Mouse (Mus musculus) WW6 (cell line): ENCODE results near the gene Olfr596.
"Not testable (repeated sequence)": the region's sequence is repeated elsewhere in the genome, so short reads cannot be mapped to it uniquely, and the experiment has no call there.

Experiments used
- DNase-seq: peaks from one replicate; pipeline ENCODE4 v3.0.0-alpha.2; 2013; ENCODE audit warnings: low read depth, low spot score

Gene Olfr596

DNA sequence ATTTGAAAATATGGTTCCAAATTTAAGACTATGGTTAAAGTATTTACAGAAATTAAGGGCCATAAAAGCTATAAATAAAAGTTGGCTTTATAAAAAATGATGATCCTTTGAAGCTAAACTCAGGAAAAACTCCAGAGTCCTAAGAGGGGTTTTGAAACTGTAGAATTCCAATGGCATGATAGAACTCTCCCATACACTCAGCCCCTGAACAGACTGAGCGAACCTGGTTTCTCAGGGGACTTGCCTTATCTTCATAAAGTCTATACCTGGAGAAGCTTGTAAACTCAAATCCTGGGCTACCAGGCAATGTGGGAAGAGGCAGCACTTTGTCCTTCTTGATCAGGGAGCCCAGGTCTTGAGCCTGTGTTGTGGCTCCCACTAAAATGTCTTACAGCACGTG is at the start of gene Olfr596:
Gene Olfr596 (plus strand): TSS at position 301 of the 400 bp plus-strand sequence.
- not testable (repeated sequence) for DNase-seq

DNA sequence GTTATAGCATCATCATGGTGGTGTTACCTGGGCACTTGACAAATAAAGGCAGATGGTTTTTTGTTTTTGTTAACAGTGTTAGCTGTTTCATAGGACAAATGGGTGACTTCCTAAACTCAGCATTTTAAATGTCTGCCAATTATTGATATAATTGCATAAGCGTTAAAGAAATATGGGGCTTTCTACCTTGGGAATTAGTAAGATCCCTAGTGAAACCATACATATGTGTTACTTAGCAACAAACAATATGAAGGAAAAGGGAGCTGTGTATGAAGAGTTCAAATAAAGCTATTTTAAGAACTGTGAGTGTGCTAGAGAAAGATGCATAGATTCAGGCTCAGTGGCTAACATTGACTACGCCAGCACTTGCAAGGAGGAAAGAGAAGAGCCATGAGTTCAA is 10.6 kb downstream of the Olfr596 start, which contains the start of gene Olfr597:
Gene Olfr597 (plus strand): TSS at position 301 of the 400 bp plus-strand sequence.
- not testable (repeated sequence) for DNase-seq

DNA sequence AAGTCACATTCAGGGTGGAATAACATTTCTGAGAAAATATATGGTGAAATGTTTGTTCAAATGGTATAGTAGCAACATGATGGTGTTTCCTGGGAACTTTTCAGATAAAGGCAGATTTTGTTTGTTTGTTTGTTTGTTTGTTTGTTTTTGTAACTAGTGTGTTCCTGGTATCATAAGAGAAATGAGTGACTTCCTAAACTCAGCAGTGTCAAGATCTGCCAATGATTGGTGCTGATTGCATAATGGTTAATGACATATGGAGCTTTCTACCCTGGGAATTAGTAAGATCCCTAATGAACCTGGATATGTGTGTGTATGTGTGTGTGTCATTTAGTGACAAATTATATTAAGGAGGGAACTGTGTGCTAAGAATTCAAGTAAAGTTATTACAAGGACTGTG is 17.8 kb downstream of the Olfr596 start, which contains the start of gene Olfr598:
Gene Olfr598 (plus strand): TSS at position 301 of the 400 bp plus-strand sequence.
- no peak for DNase-seq

DNA sequence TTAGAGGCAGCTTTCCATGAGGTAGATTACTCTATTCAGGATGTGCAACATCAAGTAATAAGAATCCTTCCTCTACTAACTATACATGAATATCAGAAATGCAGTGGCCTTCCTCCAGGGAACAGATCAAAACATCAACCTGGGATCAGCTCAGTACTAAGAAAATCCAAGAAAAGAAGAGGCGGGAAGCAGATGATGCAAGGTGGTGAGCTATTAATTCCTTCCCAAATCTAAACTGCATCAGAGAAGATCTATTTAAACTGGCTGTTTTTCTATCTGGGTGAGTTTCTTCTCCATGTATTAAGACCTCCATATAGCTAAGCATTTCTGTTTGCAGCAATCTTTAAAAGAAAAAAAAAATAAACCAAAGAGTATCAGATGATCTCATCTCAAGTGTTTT is 30.2 kb downstream of the Olfr596 start, which contains the start of gene Olfr599:
Gene Olfr599 (plus strand): TSS at position 301 of the 400 bp plus-strand sequence.
- DNase-seq, result no peak

DNA sequence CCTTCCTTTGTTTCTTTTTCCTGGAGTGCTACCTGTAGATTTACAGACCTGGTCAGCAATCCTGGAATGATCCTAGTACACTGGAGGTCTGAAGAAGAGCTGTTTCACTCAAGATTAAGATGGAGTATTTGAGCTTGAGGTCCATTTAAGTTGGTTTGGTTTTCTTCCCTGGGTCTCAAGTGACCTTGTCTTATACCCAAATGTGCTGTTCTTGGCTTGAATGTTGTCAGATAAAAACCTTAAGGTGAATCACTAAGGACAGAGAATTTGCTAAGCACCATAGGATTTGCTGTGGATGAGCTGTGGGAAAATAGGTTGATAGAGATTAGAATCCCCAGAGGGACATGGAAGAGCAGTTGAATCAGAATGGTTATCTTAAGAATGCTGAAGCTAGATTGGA is 44.1 kb downstream of the Olfr596 start, which contains the start of gene Olfr600:
Gene Olfr600 (minus strand): TSS at position 101 of the 400 bp plus-strand sequence.
- no peak for DNase-seq
